Mouse (Mus musculus): ENCODE results near the gene Itga5.

GRCm38 (mm10) chr15:103303916-103304615, 62.5 kb downstream of the Itga5 start:
- no peak for TF ChIP-seq CTCF (IDR thresholded peaks at IDR 0.05; ENCODE audit: low read depth, low read length)
- TF ChIP-seq POLR2A (IDR thresholded peaks at IDR 0.05; ENCODE audit: extremely low read depth, insufficient read depth, low read length): no peak
